Mouse (Mus musculus) thymus, postnatal 25 days (tissue): Measurements from ENCODE around the gene Efl1.
"Not testable (repeated sequence)": the region's sequence is repeated elsewhere in the genome, so short reads cannot be mapped to it uniquely, and the experiment has no call there.

ENCODE experiments used
- DNase-seq: peaks from one replicate; pipeline ENCODE4 v3.0.0; 2022

Gene Efl1

DNA sequence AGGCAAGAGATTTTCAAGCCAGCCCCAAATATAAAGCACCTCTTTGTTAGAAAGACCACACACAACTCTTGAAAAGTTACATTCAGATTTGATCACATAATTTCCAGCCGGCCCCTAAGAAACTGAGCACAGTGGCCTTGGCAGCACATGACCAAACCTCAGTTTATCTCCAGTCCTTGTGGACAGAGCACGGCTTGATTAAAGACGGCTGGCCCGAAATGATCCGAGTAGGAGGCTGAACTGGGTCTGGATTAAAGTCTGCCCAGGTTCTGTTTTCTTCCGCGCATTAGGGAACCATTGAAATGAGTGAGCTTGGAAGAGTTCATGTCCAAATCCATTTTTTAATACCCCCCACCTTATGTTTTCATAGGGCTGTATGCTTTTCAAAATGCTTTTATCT is 72.1 kb downstream of the Efl1 start:
- DNase-seq, result no peak

DNA sequence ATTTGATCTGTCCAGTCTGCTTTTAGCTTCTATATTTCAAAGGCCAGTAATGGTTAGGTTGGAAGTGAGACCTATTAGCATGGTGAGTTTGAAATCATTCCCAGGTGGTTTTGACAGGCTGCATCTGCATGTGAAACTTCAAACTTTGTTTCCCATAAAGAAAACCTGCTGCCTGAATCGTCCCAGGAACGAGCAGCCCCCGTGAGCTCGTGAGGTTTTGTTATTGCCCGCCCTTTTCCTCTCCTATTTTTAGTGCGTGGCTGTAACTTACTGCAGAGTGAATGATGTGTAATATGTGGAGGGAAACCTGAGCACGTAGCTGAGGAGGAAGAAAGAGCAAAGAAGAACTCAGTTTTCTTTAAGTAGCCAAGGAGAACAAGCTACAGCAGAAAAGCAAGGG is 72.5 kb downstream of the Efl1 start:
- DNase-seq, result no peak

DNA sequence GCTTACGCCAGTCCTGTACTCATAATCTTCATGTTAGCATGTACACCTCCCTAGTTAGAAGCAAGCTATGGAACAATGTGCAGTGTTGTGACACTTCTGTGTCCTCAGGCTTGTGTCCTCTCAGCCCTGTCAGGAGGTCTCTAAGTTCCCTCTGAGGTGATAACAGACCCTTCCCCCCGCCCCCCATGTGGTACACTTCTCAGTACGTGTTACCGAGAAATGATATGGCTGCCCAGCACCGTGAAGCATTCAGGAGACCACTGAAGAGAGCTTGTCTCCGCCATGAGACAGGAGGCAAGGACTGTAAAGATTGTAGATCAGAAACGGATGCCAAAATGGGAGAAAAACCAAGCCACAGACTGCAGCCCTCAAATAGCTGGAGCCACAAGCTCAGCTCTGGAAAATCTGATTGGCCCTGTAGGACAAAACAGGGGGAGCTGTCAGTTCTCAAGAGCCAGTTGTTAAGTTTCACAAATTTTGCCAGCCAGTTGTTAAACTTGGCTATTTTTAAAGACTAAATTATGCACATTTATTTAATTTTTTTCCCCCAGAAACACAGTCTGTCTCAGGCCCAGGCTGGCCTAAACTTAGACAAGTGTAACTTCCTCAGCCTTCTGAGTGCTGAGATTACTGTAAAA is 74.2 kb downstream of the Efl1 start:
- DNase-seq, result no peak

DNA sequence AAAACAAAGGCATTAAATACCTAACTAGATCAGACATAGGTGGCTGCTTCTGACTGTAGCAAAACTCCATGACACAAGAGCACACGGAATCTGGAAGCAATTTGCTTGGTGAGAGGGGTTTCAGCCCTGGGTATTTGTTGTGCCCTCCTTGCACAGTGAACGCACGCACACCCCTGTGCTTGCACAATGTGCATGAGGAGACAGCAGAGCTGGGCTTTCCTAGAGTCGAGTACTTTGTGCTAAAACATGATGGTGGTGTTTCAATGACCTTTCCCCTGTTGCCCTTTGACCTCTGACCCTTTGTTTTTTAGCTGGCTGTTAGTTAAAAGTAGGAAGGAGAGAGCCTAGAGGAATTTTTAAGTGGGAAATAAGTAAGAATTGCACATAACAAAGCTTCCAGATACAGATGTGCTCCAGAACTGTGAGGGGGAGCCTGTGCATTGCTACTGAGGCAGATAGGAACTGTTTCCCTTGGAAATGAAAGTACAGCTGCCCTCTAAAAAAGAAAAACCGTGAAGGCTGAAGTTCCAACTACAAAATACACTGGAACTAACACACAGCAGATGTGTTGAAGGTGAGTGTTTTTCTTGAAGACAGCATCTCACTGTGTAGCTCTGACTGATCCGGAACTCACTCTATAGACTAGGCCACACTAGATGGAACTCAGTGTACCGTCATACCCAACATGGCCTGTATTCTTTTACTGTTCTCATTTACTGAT is 74.9 kb downstream of the Efl1 start:
- no peak for DNase-seq

DNA sequence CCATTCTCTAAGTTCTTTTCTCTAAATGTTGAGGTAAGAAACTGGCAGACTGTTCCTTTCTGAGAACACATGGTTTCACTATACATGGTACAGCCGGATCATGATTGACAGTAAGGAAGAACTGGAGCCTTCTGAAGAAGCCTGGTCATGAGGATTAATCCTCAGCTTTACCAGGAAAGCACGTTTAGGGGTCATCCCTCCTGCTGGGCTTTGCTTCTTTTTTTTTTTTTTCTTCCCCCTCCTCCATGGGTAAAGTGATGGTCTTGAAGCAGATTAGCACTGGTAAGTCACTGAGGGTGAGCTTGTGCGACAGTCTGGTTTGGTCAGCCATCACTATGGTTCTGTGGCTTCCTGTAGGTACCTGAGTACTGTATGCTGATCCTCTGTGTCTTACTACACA is 76.1 kb downstream of the Efl1 start:
- DNase-seq, result no peak

DNA sequence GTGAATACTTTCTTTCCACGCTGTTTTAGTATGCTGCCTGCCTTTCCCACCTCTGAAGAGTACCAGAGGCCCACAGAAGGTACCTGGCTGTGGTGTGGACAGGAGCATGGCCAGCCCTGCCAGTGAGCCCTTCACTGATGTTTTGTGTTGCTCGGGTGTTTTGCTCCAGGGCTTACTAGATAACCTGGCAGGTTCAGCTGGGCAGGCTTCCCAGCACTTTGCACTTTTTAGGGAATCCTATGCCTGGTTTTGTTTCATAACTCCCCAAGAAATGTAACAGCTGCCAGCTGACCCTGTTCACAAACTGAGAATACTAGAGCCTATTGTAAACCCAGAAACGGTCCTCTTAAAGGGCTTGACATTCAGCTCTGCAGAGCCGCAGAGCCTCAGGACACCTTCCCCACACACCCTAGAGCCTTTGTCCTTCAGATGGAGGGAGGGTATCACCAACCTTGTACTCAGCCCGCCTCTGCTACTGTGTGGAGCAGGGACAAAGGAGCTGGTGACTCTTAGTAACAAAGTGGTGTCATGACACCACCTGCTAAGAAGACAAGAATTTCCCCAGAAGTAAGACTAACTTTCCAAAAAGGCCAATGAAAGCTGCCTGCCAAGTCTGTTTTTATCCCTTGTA is 76.7 kb downstream of the Efl1 start:
- no peak for DNase-seq

DNA sequence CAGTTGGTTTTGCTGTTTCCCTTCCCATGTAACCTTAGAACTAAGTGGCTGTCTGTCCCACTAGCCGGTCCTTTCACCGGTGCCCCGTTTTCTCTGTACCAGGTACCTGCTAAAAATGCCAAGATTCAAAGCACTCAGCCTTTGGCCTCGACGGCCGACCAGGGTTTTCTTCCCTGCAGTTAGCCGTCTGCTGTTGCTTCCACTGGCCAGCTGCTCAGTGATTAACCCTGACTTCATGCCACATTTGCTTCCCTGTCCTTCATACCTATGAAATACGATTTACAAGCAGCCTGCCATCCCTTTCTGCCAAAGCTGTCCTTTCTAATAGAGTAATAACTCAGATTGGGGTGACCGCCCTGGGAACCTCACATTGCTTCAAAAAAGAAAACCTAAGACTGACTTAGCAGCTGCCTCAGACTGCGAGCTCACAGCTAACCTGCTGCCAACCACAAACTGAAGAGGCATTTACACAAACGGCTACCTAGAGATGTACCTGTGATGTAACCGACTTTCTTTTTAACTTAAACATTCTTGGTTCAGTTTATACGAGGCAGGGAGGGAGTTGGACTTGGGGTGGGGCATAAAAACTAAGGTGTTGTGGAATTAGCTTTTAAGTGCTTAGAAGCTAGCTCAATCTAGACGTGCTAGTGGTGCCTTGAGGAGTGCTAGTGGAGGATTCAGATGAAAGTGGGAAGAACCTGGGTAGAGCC is 77.5 kb downstream of the Efl1 start:
- no peak for DNase-seq

DNA sequence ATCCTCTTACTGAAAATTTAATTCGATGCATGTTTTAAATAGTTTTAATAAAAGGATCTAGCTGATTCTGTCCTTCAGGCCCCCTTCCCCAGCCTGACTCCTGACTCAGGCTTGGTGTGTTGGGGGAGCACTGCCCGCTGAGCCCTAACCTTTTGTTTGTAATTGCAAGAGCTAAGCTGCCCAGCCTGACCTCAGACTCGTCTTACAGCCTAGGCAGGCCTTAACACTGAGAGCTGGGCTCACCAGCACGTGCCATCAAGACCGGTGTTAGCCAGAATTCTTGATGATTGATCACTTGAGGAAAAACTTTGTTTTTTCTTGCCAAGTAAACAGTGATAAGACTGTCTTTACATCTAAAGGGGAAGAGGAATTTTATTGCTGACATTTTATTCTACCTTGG is 78.7 kb downstream of the Efl1 start:
- DNase-seq, result no peak

DNA sequence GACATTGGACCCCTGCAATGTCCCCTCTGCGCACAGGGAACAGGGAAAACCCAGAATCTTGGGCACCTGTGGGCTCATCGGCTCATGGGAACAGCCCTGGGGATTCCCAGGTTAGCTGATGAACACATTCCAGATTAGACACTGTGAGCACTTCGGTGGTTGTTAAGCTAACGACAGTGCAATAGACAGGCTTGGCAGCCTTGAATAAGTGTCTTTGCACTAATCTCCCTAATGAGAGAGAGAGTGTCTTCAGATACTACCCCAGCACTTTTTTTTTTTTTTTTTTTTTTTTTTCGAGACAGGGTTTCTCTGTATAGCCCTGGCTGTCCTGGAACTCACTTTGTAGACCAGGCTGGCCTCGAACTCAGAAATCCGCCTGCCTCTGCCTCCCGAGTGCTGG is 80.6 kb downstream of the Efl1 start:
- not testable (repeated sequence) for DNase-seq

DNA sequence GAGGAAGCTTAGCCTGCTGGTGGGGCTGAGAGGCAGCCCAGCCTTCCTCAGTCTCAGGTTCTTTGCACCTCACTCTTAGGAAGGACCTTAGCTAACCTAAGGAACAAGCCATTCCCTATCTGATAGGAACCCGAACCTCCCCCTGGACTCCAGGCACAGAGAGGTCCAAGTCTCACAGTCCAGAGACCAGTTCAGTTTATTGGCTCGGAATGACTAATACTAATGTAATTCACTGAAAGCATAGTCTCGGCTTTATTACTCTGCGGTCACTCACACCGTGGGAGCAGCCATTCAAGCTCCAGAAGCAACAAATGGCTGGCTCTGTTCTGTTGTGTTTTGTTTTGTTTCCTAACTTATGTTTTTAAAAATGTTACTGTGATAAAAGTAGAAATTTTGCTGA is 84.7 kb downstream of the Efl1 start:
- DNase-seq, result no peak

DNA sequence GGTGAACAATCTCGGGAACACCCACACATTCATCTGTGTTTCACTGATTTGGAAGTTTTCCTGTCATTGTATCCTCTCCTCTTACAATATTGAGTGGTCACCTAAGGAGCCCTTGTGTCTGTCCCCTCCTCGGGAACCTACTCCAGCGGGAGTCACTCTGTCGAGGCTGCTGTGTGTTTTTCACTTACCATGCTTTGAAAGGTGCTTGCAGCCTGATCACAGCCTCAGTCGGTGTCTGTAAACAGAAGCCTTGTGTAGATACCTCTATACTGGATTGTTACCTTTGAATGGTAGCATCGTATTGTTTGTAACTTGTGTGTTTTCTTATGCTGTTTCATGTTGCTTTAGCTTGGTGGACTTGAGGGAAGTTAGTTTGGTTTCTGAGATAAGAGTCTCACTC is 85.6 kb downstream of the Efl1 start:
- DNase-seq, result no peak

DNA sequence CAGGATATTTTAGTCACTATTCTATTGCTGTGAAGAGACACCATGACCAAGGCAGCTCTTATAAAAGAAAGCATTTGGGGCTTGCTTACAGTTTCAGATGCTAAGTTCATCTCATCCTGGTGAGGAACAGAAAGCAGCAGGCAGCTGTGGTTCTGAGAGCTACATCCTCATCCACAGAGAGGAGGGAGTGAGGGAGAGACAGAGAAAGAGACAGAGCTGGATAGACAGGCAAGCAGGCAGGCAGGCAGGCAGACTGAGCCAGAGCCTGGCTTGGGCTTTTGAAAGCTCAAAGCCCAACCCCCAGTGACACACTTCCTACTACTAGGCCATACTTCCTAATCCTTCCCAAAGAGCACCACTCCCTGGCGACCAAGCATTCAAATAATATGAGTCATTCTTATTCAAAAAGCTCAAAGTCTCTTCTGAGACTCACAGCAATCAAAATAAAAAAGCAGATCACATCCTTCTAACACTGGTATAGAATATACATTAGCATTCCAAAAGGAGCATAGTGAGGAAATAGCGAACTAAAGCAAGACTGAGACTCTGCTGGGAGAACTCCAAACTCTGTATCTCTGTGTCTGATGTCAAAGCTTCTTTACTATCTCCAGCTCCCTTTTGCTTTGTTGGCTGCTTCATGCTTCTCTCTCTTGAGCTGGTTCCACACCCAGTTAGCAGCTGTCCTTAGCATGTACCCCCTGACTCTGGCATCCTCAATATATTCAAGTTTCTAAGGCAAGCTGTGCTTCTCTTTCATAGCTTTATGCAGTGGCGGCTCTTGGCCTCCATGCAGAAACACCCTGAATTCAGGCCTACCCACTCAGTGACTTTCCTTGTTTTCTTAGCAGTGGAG is 86.6 kb downstream of the Efl1 start:
- DNase-seq, result no peak

DNA sequence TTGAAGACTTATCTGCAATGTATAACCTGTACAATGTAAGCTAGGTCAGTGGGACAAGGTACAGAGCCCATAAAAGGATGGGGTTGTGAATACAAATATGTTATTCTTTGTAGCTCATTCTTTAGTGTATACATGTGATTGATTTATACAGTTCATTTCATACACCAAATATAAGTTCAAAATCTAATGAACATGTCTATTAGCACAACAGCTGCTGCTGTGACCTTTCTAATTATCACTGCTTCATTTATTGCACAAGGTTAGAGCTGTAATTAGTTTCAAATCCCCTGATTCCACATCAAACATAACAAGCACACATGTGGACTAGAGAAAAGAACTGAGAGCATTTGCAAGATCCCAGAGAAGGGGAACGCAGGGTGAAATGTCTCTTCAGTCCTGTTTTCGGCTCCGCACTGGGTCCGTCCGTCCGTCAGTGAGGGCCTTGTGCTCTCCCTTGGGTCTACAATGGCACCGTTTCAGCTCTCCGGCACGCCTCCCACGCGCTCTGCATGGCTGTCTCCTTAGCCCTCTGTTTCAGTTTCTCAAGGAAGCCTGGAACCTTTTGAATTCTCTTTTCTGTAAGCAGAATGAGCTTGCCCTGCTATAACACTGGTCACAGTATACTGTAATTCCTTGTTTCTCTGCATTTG is 94.8 kb downstream of the Efl1 start:
- DNase-seq, result no peak

DNA sequence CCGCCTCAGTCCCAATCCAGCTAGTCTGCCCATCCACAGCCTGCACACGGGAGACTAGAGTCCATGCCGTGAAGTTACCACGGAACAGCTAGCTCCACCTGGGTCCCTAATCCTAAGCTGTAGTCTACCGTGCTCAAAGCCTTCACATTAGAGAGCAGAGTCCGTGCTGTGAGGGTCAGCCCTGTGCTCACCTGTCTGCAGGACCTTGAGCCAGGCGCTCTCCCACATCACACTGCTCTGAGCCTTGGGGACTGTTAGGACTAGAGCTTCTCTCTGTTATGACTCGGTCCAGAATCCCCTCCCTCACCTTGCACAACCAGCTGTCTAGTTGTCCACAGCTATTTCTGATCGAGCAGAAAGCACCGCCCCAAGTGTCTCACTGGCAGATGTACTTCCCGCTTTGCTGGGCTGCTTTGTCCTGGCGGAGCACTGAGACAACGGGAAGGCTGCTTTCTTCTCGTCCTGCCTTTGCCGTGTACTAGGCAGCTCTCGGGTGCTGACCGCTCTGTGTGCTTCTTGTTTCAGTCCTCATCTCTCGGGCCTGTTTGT is 95.8 kb downstream of the Efl1 start:
- no peak for DNase-seq

DNA sequence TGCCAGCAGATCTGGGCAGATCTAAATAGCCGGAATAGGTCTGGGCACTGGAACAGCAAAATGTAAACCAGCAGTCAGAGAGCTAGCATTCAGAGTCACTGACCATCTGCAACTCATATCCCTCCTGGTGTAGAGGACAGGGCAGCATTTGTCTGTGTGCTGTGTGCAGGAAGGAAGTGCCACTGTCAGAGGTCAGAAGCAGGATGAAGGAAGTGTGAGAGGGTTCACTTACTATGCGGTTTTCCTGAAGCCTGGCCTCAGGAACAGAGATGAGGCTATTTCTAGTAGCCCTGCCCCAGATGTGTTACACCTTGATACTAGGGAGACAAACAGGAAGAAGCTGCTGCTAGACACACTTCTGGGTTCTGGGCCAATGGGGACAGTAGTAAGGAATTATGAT is 100.4 kb downstream of the Efl1 start:
- DNase-seq, result no peak

DNA sequence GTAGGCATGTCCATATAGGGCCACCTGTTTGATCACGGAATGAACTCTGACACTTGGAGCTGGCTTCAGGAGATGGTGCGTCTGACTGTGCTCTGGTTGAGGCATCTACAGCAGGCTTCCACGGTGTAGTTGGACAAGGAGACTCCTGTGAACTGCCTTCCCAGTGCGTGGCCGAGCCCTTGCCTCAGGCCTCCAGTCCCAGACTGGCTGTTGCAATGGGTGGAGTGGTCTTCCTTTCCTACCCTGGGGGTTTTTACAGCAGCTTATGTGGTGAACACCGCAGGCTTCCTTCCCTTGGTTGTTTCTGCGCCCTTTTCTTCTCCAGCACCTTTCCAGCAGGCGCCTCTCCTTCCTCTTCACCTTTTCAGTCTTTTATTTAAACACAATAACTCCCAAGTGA is 100.8 kb downstream of the Efl1 start:
- DNase-seq, result no peak

DNA sequence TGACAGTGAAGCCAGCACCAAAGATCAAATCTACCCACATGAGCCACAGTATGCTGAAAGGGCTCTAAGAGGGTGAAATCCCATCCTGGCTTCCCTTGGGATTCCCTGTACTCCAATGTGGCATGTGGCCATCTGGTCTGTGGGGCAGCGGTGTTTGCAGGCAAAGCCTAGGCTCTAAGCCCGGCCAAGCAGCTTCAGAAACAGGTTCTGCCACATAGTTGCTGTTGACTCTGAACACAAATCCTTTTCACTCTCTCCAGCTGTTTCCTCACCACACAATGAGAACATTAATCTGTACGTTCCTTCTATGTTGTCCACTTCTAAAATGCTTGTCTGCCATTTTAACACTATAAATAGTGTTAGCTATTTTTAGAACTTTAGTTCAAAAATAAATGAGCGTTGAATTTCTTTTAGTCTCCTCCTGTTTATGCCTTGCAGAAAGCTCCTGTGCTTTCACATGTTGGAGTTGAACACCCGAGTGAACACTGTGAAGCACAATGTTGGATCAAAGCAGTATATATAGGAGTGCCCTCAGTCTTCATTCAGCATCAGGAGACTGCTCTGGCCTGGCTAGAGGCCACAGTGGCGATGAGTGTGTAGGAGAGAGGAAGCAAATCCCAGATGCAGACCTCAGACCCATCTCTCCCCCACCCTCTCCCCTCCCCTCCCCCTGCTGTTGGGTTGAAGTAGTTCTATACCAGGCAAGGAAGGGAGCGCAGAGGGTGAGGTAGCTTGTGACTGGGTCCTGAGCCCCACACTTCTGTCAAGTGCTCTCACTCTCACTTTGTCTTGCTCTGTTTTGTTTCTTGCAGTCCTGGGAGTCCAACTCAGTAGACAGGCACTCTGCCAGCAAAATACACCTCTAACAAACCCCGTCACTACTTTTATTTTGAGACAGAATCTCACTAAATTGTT is 104.0 kb downstream of the Efl1 start:
- DNase-seq, result no peak

DNA sequence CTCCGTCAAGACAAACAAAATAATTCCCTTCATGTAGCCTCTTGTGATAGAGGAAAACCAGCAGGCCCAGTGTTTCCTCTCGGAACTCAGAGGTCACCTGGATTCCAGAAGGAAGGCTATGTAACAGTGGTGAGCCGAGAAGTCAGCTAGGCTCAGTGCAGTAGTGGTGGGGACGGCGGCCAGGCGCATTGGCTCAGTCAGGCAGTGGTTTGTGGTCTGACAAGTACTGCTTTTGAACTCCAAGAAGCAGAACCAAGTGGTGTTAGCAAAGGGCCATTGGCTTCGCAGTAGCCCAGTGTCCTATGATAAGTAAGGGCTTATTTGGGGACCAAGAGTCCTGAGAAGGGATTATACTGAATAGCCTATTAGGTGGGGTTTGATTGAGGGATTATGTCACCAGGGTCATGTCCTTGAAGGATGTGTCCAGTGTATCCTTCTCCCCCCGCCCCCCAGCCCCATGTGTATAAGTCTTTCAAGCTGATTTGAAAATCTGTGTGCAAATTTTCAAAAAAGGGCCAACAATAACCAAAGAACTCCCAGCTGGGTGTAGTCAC is 107.3 kb downstream of the Efl1 start:
- DNase-seq, result no peak

DNA sequence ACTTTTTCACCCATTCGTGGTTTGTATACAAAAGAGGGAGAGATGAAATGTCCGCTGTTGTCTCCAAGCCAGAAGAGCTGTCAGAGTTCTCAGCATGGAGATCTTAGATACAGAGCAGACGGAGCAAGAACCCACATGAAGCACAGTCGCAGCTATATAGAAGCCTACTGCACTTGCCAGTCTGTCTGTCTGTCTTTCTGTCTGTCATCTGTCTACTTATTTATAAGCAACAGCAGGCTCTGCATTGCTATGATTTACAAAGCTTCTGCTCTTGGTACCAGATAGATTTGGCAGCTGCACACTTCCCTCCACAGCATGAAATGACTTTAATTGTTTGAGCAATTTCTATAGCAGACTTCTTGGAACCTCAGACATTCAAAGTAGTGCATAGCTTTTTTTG is 110.1 kb downstream of the Efl1 start:
- no peak for DNase-seq

DNA sequence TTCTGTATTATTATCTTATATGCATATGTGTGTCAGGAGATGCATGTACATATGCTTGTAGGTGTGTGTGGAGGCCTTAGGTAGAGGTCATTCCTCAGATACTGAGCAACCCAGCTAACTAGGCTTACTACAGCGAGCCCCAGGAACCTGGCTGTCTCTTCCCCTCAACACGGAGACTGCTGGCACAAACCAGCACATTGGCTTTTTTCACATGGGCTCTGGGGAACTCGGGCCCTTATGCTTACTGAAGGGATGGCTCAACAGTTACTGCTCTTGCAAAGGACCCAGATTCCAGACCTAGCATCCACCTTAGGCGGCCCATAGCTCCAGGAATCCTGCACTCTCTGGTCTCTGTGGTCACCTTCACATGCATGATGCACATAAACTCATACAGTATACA is 110.7 kb downstream of the Efl1 start:
- no peak for DNase-seq

DNA sequence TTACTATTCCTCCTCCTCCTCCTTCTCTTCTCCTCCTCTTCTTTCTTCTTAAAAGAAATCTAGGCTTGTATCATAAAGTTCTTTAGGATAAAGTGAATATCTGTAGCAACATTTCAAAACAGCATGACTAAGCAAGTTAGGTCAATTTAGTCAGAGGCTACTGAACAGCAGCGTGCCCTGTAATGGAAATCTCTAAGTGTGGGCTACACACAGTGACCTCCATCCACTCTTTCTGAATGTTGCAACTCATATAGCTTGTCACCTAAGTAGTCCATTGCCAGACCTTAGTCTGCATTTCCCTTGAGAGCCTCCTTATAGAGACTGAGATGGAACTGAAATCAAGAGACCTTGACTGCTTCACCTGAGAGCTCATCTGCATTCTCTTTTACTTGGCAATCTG is 116.5 kb downstream of the Efl1 start:
- no peak for DNase-seq
